Mouse (Mus musculus) C2C12 (cell line): ENCODE data around the gene Anxa9.

ENCODE experiments used
- CTCF ChIP-seq: IDR thresholded peaks from one replicate; pipeline ENCODE4 v1.5.1; 2011; ENCODE audit not compliant: control insufficient read depth, insufficient read depth, insufficient read length
- MYOD1 ChIP-seq: IDR thresholded peaks from one replicate; pipeline ENCODE4 v1.6.1; 2011; ENCODE audit warnings: low read depth; ENCODE audit not compliant: control insufficient read depth, insufficient read length

DNA sequence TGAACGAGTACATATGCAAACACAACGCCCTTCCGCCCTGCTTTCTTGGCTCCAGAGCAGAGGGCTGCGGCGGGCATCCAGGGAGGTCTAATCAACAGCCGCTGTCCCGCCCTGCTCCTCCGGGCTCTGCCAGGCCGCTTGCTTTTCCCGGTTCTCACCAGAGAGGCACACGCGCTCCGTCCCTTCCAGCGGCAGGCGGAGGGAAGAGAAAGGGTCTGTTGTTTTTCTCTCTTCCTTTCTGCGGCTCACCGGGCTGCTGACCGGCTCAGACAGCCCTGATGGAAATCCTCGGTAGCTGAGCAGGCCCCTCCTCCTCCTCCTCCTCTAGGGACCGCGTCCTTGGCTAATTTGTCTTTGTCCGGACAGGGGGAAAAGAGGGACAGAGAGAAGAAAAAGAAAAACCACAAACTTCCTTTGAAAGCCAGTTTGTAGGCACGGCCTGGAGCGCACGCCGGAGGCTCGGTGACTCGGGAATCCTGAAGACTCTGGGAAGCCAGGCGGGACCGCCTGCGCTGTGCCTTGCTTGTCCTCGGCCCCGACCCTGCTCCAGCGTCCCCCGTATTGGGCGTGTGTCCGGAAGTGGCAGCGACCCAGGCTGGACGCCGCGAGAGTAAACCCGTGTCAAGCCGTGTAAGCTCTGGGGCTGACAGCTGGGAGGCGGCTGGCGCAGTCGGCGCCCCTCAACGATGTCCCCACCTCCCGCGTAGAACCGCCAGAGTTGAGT is 23.9 kb downstream of the Anxa9 start:
- TF ChIP-seq CTCF: no peak
- no peak for TF ChIP-seq MYOD1
